Mouse (Mus musculus): Measurements from ENCODE around the gene Omd. TPM values are rescaled to one million over a fixed set of nuclear protein-coding genes. Genes with fewer than 3 reads are reported as not detected.

Gene Omd
- polyA plus RNA-seq, 1 experiment from 2014 or later = 0.20 TPM

Other genes with a start within 250 kb of the Omd start
- gene Bicd2, start 240.9 kb upstream of the Omd start, polyA plus RNA-seq (2014; fragmentation: Nextera tagmentation; extraction: Ambion mirVana) = 30.7 and 33.3 TPM in 2 replicates
- 13.4 and 13.7 TPM in 2 replicates for gene Ippk, start 161.2 kb upstream of the Omd start, polyA plus RNA-seq (2014; fragmentation: Nextera tagmentation; extraction: Ambion mirVana)
- 0.50 and 0.96 TPM in 2 replicates for gene Tes3-ps, start 89.1 kb upstream of the Omd start, polyA plus RNA-seq (2014; fragmentation: Nextera tagmentation; extraction: Ambion mirVana)
- 1.7 and 2.2 TPM in 2 replicates for gene Ecm2, start 77.7 kb upstream of the Omd start, polyA plus RNA-seq (2014; fragmentation: Nextera tagmentation; extraction: Ambion mirVana)
- gene Aspn, start 38.0 kb upstream of the Omd start, polyA plus RNA-seq (2014; fragmentation: Nextera tagmentation; extraction: Ambion mirVana) = 0.32 and 0.86 TPM in 2 replicates
- 8.6 and 8.7 TPM in 2 replicates for gene Ogn, start 25.6 kb downstream of the Omd start, polyA plus RNA-seq (2014; fragmentation: Nextera tagmentation; extraction: Ambion mirVana)
- gene Cenpp, start 70.3 kb downstream of the Omd start, polyA plus RNA-seq (2014; fragmentation: Nextera tagmentation; extraction: Ambion mirVana) = 8.1 and 8.3 TPM in 2 replicates
- 13.7 and 15.3 TPM in 2 replicates for gene Nol8, start 70.6 kb downstream of the Omd start, polyA plus RNA-seq (2014; fragmentation: Nextera tagmentation; extraction: Ambion mirVana)
- gene Iars, start 99.6 kb downstream of the Omd start, polyA plus RNA-seq (2014; fragmentation: Nextera tagmentation; extraction: Ambion mirVana) = 52.6 and 59.2 TPM in 2 replicates
- 0.15 TPM in 1 of 2 replicates, not detected in the other for gene Gm30302, start 216.5 kb downstream of the Omd start, polyA plus RNA-seq (2014; fragmentation: Nextera tagmentation; extraction: Ambion mirVana)